Comparison of ENCODE assay signal across 10 mouse cellular contexts in the genomic region with DNA sequence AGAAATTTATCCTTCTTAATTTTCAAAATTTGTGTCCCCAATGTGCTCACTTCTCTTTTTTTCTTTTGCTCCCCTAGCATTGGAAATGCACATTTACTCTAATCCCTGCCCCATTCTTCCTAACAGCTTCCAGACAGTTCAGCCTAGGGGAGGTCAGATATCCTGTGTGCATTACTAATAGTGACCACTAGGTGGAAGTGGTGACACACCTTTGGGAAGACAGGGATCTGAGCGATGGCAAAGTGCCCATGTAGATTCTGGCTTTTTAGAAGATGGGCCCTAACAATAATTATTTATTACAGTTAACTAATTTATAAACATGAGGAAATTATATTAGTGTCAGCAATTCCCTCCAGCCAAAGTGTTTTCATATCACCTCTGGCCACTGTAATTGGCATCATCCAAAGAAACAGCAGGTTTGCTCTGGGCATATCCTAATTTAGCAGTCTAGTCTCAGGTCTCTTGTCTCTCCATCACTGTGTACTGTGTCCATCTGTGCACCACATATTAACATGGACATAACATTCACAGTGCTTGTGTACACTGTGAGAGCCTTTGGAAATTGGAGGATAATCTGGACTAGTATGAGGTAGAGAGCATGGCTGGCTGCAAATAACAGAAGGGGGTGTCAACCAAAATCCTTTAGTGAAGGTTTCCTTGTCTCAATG. TPM values are rescaled to one million over a fixed set of nuclear protein-coding genes. Genes with fewer than 3 reads are reported as not detected.
DNase-seq lines count a peak whose midpoint lies in the region; ATAC-seq and TF ChIP-seq lines count a peak whose summit lies in the region.
"Had no signal": no experiment of that assay in that cellular context is flagged by ENCODE, and none has a peak within 500 bp of the region (broad histone marks: within the 10 kb centered on the region; RNA-seq: fewer than 3 reads in every experiment).

No protein-coding gene starts in this region.

- no peak for TF ChIP-seq CTCF in thymus, adult 2 months (IDR thresholded peaks at IDR 0.05; ENCODE audit: borderline replicate concordance, control insufficient read depth, extremely low read depth, insufficient read depth, low read length, poor library complexity)

- WGBS in thymus, adult 2 months = 19% methylated on average over 1 of the region's 1 CpGs
- WGBS in forebrain, embryonic 14.5 days = 6% methylated on average over 1 of the region's 1 CpGs

- no peak for TF ChIP-seq POLR2A in thymus, adult 2 months (IDR thresholded peaks at IDR 0.05; ENCODE audit: control insufficient read depth, extremely low read depth, insufficient read depth, low read length, poor library complexity)

- no peaks in the 10 kb centered on the region for H3K4me1 ChIP-seq in thymus, adult 2 months (replicated peaks; ENCODE audit: control insufficient read depth, insufficient read depth, low read length)
- no peaks in the 10 kb centered on the region for H3K4me1 ChIP-seq in forebrain, embryonic 14.5 days (ENCODE audit: control insufficient read depth, insufficient read depth, low read length)
- H3K4me1 ChIP-seq: embryonic facial prominence, embryonic 13.5 days had no signal

- peak; percentile 49 for DNase-seq in thymus, adult 2 months
- DNase-seq in thymus, adult 18-20 months = no peak
- DNase-seq in forebrain, embryonic 14.5 days (ENCODE audit: low spot score) = peak; percentile 87
- DNase-seq in hindlimb bud, embryonic 11.5 days (ENCODE audit: extremely low spot score, low read depth, low spot score) = peak; percentile 60
- DNase-seq in layer of hippocampus, postnatal 36 days = peak; percentile 27 to 50
- DNase-seq in skeletal muscle tissue, adult 2 months (ENCODE audit: low read depth, low spot score) = peak; percentile 41

- H3K4me2 ChIP-seq in forebrain, embryonic 14.5 days (ENCODE audit: low read length) = no peak overlapping the region
- H3K4me2 ChIP-seq: embryonic facial prominence, embryonic 13.5 days had no signal

- ATAC-seq in cerebellum, adult (ENCODE audit: insufficient number of reproducible peaks, low FRiP score, low TSS enrichment) = peak; percentile 68; the same call in 1 of the 2 replicates
- ATAC-seq in forebrain, embryonic 14.5 days = peak; percentile 95
- ATAC-seq in megakaryocyte, adult 5-6 weeks (ENCODE audit: poor library complexity, severe bottlenecking) = peak; percentile 82

- H3K27ac ChIP-seq in thymus, adult 2 months (ENCODE audit: control insufficient read depth, insufficient read depth, low read length) = no peak overlapping the region
- no peak overlapping the region for H3K27ac ChIP-seq in forebrain, embryonic 14.5 days (ENCODE audit: low read depth, low read length)
- H3K27ac ChIP-seq: embryonic facial prominence, embryonic 13.5 days had no signal

- H3K9me3 ChIP-seq in forebrain, embryonic 14.5 days (replicated peaks; ENCODE audit: control insufficient read depth, low read length) = no peaks in the 10 kb centered on the region
- H3K9me3 ChIP-seq: embryonic facial prominence, embryonic 13.5 days had no signal

- no peaks in the 10 kb centered on the region for H3K27me3 ChIP-seq in thymus, adult 2 months (ENCODE audit: control insufficient read depth, insufficient read depth, low read length)
- no peaks in the 10 kb centered on the region for H3K27me3 ChIP-seq in forebrain, embryonic 14.5 days (replicated peaks; ENCODE audit: control insufficient read depth, insufficient read depth, low read length)
- H3K27me3 ChIP-seq: embryonic facial prominence, embryonic 13.5 days had no signal

- H3K9ac ChIP-seq in forebrain, embryonic 14.5 days (ENCODE audit: low read length) = no peak overlapping the region
- H3K9ac ChIP-seq: embryonic facial prominence, embryonic 13.5 days had no signal

- no peaks in the 10 kb centered on the region for H3K36me3 ChIP-seq in thymus, adult 2 months (ENCODE audit: control insufficient read depth, insufficient read depth, low read length)
- no peaks in the 10 kb centered on the region for H3K36me3 ChIP-seq in forebrain, embryonic 14.5 days (ENCODE audit: control insufficient read depth, insufficient read depth, low read length)
- H3K36me3 ChIP-seq: embryonic facial prominence, embryonic 13.5 days had no signal

- H3K4me3 ChIP-seq in thymus, adult 2 months (ENCODE audit: control insufficient read depth, insufficient read depth, low read length) = no peak overlapping the region
- H3K4me3 ChIP-seq in forebrain, embryonic 14.5 days (ENCODE audit: low read depth, low read length) = no peak overlapping the region
- H3K4me3 ChIP-seq: embryonic facial prominence, embryonic 13.5 days had no signal

RNA-seq across cellular contexts. Expression of a gene that starts 13.1 kb away (rescaled TPM):
- not detected in 2 replicates for polyA plus RNA-seq in thymus, adult 2 months (2012; rRNA removed)
- polyA plus RNA-seq in forebrain, embryonic 14.5 days (2014; fragmentation: Nextera tagmentation; extraction: Ambion mirVana) = not detected in 2 replicates
- total RNA-seq in layer of hippocampus, postnatal 36 days (2021) = not detected
- total RNA-seq in megakaryocyte, adult 5-6 weeks (2015) = not detected in 2 replicates
- not detected in 2 replicates for total RNA-seq in megakaryocyte, adult 5-6 weeks (2017)
- polyA plus RNA-seq: embryonic facial prominence, embryonic 13.5 days; small intestine, adult 2 months had no signal

RNA-seq across cellular contexts. Expression of a gene that starts 57.7 kb away (rescaled TPM):
- 0.52 and 1.00 TPM in 2 replicates for polyA plus RNA-seq in thymus, adult 2 months (2012; rRNA removed)
- 0.30 and 0.56 TPM in 2 replicates for polyA plus RNA-seq in forebrain, embryonic 14.5 days (2014; fragmentation: Nextera tagmentation; extraction: Ambion mirVana)
- total RNA-seq in layer of hippocampus, postnatal 36 days (2021) = not detected
- total RNA-seq in megakaryocyte, adult 5-6 weeks (2015) = 1.3 and 11.0 TPM in 2 replicates
- 0.99 and 3.1 TPM in 2 replicates for total RNA-seq in megakaryocyte, adult 5-6 weeks (2017)
- polyA plus RNA-seq: small intestine, adult 2 months had no signal

Comparison
In these comparisons a context has a peak if more than half of its experiments do, and no peak if none do; other contexts are left out.
1. DNase-seq: peak in thymus, adult 2 months (single experiment), forebrain, embryonic 14.5 days (single experiment), hindlimb bud, embryonic 11.5 days (single experiment), layer of hippocampus, postnatal 36 days (2 of 2) and skeletal muscle tissue, adult 2 months (single experiment); none in thymus, adult 18-20 months (0 of 2).
2. Peak in every context shown above with its lines, with median percentiles within 50 percentile points of each other: ATAC-seq.